Mouse (Mus musculus) spleen, embryonic (tissue): ENCODE measurements around the gene Pdlim5.

ENCODE experiments used
- CTCF ChIA-PET: fragments of 350-600 bp; sonication (Branson Sonifier 250); formaldehyde crosslinking; loops from one replicate; lab custom pipeline; 2022; lab: Charles Lee

The Pdlim5 gene

GRCm38 (mm10) chr3:142410930-142411329, 15.4 kb upstream of the Pdlim5 start:
- CTCF ChIA-PET: no interaction called here

- CTCF ChIA-PET: no interaction called here
Observed at GRCm38 (mm10) chr3:142394796-142395508, 544 bp downstream of the Pdlim5 start.

GRCm38 (mm10) chr3:142394000-142394411, 1.5 kb downstream of the Pdlim5 start:
- CTCF ChIA-PET: interaction anchor here (0.6 to 1.2 kb wide), 2 partner anchors 30 to 548 kb away, joined by 3 read pairs; no protein-coding TSS in a partner anchor

DNA sequence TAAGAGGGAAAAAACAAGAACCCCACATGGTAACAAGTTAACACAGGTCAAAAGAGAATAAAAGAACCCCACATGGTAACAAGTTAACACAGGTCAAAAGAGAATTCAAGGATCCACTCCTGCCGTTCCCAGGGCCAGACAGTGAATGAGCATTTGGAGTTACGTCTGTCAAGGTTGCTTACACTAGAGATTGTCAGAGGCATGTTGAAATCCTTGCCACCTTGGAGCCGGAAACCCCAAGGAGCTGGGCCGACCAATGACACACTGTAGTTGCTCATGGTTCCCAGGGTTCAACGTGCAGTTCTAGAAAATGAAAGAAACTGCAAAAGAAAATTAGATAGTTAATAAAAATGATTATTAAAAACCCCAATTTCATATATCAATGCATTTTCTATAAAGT, 4.0 kb downstream of the Pdlim5 start:
- CTCF ChIA-PET: no interaction called here

DNA sequence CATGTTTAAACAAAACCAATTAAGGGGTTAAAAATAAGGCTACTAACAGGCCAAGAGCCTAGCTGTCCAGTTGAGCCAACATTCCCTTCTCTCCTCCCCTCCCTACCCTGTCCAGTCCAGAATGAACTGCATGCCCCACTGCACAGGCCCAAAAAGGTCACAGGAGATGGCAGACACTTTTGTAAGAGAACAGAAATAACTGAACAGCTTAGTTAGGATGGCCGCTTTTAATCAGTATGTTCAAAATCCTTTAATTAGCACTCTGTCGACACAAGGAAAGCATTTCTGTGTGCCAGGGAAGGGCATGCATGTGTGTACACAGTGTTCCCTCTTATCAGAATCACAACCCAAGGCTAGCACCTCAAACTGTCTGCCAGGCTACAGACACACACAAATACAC, 5.2 kb downstream of the Pdlim5 start:
- CTCF ChIA-PET: no interaction called here

DNA sequence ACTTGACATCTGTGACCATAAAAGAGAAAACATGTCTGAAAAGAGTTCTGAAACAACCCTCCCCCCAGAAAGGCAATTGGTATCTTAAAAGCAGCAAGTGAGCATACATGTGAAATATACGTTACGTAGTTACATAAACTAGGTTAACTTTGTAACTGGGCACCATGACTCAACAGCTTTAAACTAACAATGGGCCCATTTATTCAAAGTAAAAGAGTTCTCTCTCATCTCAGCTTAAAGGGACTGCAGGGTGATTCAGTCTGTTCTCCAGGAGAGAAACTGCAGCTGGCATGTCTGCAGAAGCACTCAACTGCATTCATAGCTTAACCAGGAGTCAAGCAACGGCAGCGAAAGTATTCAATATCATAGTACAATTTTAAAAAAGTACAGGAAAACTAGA, 7.3 kb downstream of the Pdlim5 start:
- CTCF ChIA-PET: no interaction called here

DNA sequence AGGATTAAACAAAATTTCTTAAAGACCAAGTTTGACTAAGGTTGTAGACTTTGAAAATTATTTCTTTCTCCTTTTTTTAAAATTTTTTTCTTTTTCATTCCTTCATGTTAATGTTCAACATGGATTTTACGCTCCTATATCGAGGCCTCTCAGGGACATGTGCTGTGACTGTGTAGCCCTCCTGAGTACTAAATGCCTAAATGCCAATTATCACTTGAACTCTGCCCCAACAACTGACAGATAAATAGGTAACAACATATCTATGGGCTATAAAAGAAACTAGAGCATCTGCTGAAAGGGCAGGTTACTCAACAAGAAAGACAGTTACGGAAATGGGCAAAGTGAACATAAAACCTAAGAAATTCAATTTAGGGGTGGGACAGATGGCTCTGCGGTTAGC, 9.0 kb downstream of the Pdlim5 start:
- CTCF ChIA-PET: no interaction called here

- CTCF ChIA-PET: no interaction called here
Observed at GRCm38 (mm10) chr3:142385690-142386089, 9.8 kb downstream of the Pdlim5 start.

DNA sequence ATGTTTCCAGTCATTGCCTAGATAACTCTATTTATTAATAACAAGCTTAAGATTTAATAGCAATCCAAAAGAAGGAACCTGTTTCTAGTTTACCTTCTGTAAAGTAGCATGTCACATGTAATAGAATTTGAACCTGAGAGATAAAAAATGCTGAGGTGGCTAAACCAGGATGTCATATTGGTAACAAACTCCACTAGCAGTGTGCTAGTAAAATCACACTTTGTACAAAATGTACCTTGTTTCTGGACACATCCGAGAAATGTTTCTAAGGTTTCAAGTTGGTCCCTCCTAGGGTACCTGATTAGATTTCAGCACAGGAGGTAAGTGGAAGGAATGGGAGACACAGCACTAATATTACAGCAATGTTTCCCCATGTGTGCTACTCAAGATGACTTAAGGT, 18.9 kb downstream of the Pdlim5 start:
- CTCF ChIA-PET: no interaction called here

- CTCF ChIA-PET: no interaction called here
Observed at GRCm38 (mm10) chr3:142375106-142375505, 20.4 kb downstream of the Pdlim5 start.

DNA sequence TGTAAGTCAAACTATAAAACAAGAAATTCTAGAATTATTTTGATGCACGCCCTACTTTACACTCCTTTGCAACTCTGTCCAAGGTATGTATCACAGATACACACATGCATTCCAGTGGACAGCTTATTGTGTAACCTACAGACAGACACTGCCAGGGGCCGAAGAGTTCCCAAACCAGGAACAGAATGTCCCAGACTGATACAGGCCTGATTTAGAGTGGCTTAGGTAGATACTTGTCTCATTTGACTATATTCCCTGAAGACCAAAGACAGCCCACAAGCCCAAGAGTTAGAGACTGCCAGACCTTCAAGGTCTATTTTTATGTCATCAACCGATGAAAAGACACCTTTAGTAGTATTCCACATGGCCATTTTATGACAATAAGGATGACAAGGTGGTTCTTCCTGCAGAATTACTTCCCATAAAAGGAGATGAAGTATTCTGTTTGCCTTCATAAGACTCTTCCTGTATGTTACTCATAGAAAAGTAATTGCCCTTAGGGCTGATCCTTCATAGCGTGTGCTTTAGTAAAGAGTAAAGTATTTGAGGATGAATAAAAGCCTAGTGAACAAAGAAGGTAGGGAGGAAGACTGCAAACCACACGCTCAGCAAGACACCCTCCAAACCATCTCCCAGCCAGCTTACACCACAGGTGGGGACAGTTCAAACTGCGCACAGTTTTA, 22.9 kb downstream of the Pdlim5 start:
- CTCF ChIA-PET: interaction anchor here (0.6 kb wide), 2 partner anchors 188 to 1164 kb away, joined by 3 to 5 read pairs; no protein-coding TSS in a partner anchor

- CTCF ChIA-PET: no interaction called here
Observed at GRCm38 (mm10) chr3:142368411-142368810, 27.1 kb downstream of the Pdlim5 start.

GRCm38 (mm10) chr3:142362092-142362491, 33.4 kb downstream of the Pdlim5 start:
- CTCF ChIA-PET: no interaction called here

- CTCF ChIA-PET: no interaction called here
Observed at GRCm38 (mm10) chr3:142358951-142359350, 36.5 kb downstream of the Pdlim5 start.

GRCm38 (mm10) chr3:142356661-142357060, 38.8 kb downstream of the Pdlim5 start:
- CTCF ChIA-PET: no interaction called here

DNA sequence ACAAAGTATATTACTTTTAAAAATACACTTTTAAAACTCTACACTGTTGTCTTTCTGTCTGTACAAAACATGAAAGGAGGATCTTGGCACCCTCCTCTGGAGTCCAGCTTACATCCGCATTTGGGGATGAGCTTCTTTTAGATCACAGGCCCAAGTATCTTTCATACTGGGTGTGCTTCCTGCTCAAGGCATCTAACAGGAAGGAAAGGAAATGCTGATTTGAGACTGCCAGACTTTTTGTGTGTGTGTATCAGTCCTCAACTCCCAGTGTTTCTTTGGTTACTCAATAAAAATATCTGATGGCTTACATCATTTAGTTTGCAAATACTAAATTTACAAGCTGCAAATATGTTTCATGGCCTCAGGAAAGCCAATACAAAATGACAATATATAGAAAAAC, 42.3 kb downstream of the Pdlim5 start:
- CTCF ChIA-PET: no interaction called here

GRCm38 (mm10) chr3:142350513-142350912, 45.0 kb downstream of the Pdlim5 start:
- CTCF ChIA-PET: no interaction called here

GRCm38 (mm10) chr3:142348816-142349631, 46.5 kb downstream of the Pdlim5 start:
- CTCF ChIA-PET: interaction anchor here (0.6 kb wide), 1 partner anchor 1673 kb away, joined by 3 read pairs; no protein-coding TSS in a partner anchor

- CTCF ChIA-PET: no interaction called here
Observed at GRCm38 (mm10) chr3:142346261-142346660, 49.2 kb downstream of the Pdlim5 start.

DNA sequence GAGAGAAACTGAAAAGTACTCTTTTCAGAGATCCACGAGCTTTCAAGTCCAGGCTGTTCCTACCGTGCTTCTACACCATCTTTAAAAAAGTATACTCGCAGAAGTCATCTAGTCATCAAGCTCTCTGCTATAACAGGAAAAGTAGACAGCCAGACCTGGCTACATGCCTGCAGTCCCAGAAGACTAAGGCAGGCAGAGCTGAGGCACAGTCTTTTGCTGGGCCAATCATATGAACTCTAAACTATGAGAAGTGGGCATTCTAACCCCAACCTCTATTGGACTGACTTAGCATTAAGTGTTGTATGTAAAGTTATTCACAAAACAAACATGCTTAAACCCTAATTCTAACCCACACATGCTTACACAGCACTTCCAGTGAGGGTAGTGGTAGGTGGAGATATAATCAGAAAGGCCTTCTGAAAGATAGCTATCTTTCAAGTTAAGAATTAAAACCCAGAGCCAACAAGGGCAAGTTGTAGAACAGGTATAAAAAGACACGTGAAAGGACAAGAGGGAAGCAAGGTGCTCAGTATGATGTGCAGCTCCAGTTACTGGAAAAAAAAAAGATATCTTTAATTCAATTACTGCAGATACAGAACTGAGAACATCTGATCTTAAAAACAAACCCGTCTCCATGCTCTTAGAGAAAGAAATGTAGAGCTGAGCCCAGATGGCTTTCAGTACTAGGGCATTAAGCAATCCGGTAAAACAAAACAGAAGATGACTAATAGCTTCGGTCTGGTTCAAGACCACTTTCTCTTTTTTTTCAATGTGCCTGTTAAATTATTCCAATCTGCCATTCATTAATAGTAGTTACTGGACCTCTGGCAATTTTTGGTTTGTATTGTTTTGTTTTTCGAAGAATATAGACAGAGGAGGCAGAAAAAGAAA, 50.0 kb downstream of the Pdlim5 start:
- CTCF ChIA-PET: no interaction called here

DNA sequence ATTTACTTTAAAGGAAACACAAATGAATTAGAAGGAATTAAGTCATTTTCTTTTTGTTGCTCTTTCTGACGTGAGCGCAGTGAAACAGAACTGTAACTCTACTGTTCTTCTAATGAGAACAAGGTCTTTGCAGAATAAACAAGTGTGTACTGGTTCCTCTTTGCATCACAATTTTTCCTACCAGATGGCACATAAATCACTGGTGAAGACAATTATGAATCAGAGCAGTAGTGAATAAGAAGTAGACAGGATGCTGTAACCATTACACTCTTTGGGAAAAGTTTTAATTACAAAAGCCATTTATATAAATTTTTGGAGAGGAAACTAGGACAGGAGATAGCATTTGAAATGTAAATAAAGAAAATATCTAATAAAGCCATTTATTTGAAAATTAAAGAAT, 51.7 kb downstream of the Pdlim5 start:
- CTCF ChIA-PET: no interaction called here
